Mouse (Mus musculus) myocyte (in vitro differentiated cells): ENCODE data around the gene Scrn2. TPM values are rescaled to one million over a fixed set of nuclear protein-coding genes. Genes with fewer than 3 reads are reported as not detected.

Source experiments
- H3K27me3 ChIP-seq: one replicate; pipeline ENCODE4 v1.6.1; 2011; ENCODE audit not compliant: control insufficient read depth, insufficient read depth, insufficient read length
- H3K36me3 ChIP-seq: one replicate; pipeline ENCODE4 v1.6.1; 2011; ENCODE audit not compliant: control insufficient read depth, insufficient read depth
- H3K4me2 ChIP-seq: one replicate; pipeline ENCODE4 v1.6.1; 2011; ENCODE audit warnings: low read depth, control low read depth
- H3K4me3 ChIP-seq: one replicate; pipeline ENCODE4 v1.5.1; 2011; ENCODE audit warnings: mild to moderate bottlenecking, control low read depth, moderate library complexity
- H3K79me2 ChIP-seq: one replicate; pipeline ENCODE4 v1.6.1; 2011; ENCODE audit not compliant: control insufficient read depth, insufficient read depth
- H3ac ChIP-seq: one replicate; pipeline ENCODE4 v1.6.1; 2011; ENCODE audit not compliant: control insufficient read depth, insufficient read length
- CEBPB ChIP-seq: IDR thresholded peaks from 2 replicates; pipeline ENCODE4 v1.6.1; 2011; ENCODE audit warnings: mild to moderate bottlenecking, moderate library complexity; ENCODE audit not compliant: poor library complexity, insufficient read depth, severe bottlenecking
- E2F4 ChIP-seq: IDR thresholded peaks from one replicate; pipeline ENCODE4 v1.6.1; 2011; ENCODE audit warnings: mild to moderate bottlenecking, control low read depth, moderate library complexity; ENCODE audit not compliant: insufficient read depth
- MAX ChIP-seq: IDR thresholded peaks from one replicate; pipeline ENCODE4 v1.6.1; 2011; ENCODE audit warnings: low read depth, mild to moderate bottlenecking, control low read depth
- MYOD1 ChIP-seq, 3 experiments: IDR thresholded peaks; one replicate each; pipeline ENCODE4 v1.6.1; 2011; ENCODE audit warnings: control low read depth in 2 of 3, low read depth in 2 of 3, mild to moderate bottlenecking in 2 of 3, moderate library complexity in 1 of 3; ENCODE audit not compliant: insufficient read length in 2 of 3, control insufficient read depth in 1 of 3
- MYOG ChIP-seq, 3 experiments: IDR thresholded peaks; one replicate each; pipeline ENCODE4 v1.6.1; 2011; ENCODE audit warnings: control low read depth in 2 of 3, low read depth in 2 of 3, mild to moderate bottlenecking in 2 of 3; ENCODE audit not compliant: insufficient read length in 2 of 3, control insufficient read depth in 1 of 3, insufficient read depth in 1 of 3
- POLR2A ChIP-seq: IDR thresholded peaks from one replicate; pipeline ENCODE4 v1.6.1; 2011; ENCODE audit warnings: low read depth, mild to moderate bottlenecking, control low read depth, moderate library complexity; ENCODE audit not compliant: insufficient read length
- POLR2AphosphoS2 ChIP-seq: IDR thresholded peaks from one replicate; pipeline ENCODE4 v1.6.1; 2011; ENCODE audit warnings: low read depth, control low read depth; ENCODE audit not compliant: insufficient read length
- REST ChIP-seq: IDR thresholded peaks from one replicate; pipeline ENCODE4 v1.6.1; 2011; ENCODE audit warnings: mild to moderate bottlenecking, control low read depth, moderate library complexity; ENCODE audit not compliant: insufficient read depth, insufficient read length
- SRF ChIP-seq: IDR thresholded peaks from one replicate; pipeline ENCODE4 v1.6.1; 2011; ENCODE audit warnings: low read depth; ENCODE audit not compliant: control insufficient read depth, insufficient read length
- TCF12 ChIP-seq: IDR thresholded peaks from one replicate; pipeline ENCODE4 v1.6.1; 2011; ENCODE audit warnings: mild to moderate bottlenecking, control low read depth; ENCODE audit not compliant: poor library complexity, insufficient read depth, severe bottlenecking
- TCF3 ChIP-seq: IDR thresholded peaks from one replicate; pipeline ENCODE4 v1.6.1; 2011; ENCODE audit warnings: low read depth, control low read depth; ENCODE audit not compliant: insufficient read length
- USF1 ChIP-seq: IDR thresholded peaks from one replicate; pipeline ENCODE4 v1.6.1; 2011; ENCODE audit warnings: low read depth, mild to moderate bottlenecking, control low read depth, moderate library complexity
- polyA plus RNA-seq: library from polyadenylated mRNA; unstranded; fragments of >200 nt; fragmentation: generic; extraction: Trizol; gene quantifications from one replicate; pipeline ENCODE4 v1.2.1, GENCODE M21; 2012; ENCODE audit warnings: missing spikeins

The Scrn2 gene
- polyA plus RNA-seq, 1 experiment: 22.4 TPM

GRCm38 (mm10) chr11:96984903-96985302, 44.8 kb upstream of the Scrn2 start:
- TF ChIP-seq REST: no peak
- no peak for TF ChIP-seq MYOD1 (IDR thresholded peaks at IDR 0.05; ENCODE audit: control insufficient read depth in 1 of 3, insufficient read length in 2 of 3, low read depth in 2 of 3)
- no peak for TF ChIP-seq TCF12
- no peak for TF ChIP-seq MYOG (IDR thresholded peaks at IDR 0.05; ENCODE audit: control insufficient read depth in 1 of 3, insufficient read depth in 1 of 3, insufficient read length in 2 of 3, low read depth in 2 of 3)
- TF ChIP-seq MAX: no peak
- TF ChIP-seq CEBPB: no peak
- TF ChIP-seq USF1: no peak
- no peak overlapping the region for H3ac ChIP-seq
- H3K4me2 ChIP-seq: no peak overlapping the region
- no peaks in the 10 kb centered on the region for H3K36me3 ChIP-seq
- no peak overlapping the region for H3K4me3 ChIP-seq
- H3K79me2 ChIP-seq: no peaks in the 10 kb centered on the region
- no peaks in the 10 kb centered on the region for H3K27me3 ChIP-seq

- Histone ChIP-seq H3K4me3 (no peak overlapping the region), H3K4me2 (no peak overlapping the region), H3K79me2 (no peaks in the 10 kb centered on the region), H3ac (no peak overlapping the region), H3K27me3 (no peaks in the 10 kb centered on the region), H3K36me3 (no peaks in the 10 kb centered on the region)
- TF ChIP-seq TCF3 (no peak), POLR2A (no peak), SRF (no peak), E2F4 (no peak), POLR2AphosphoS2 (no peak), TCF12 (no peak), MYOG (IDR thresholded peaks at IDR 0.05; ENCODE audit: control insufficient read depth in 1 of 3, insufficient read depth in 1 of 3, insufficient read length in 2 of 3, low read depth in 2 of 3) (no peak), USF1 (no peak), REST (no peak), MYOD1 (IDR thresholded peaks at IDR 0.05; ENCODE audit: control insufficient read depth in 1 of 3, insufficient read length in 2 of 3, low read depth in 2 of 3) (no peak), MAX (no peak), CEBPB (no peak)
These were observed 43.3 kb upstream of the Scrn2 start for GRCm38 (mm10) chr11:96986463-96986862.

- Histone ChIP-seq H3ac (no peak overlapping the region), H3K79me2 (no peaks in the 10 kb centered on the region), H3K36me3 (no peaks in the 10 kb centered on the region), H3K27me3 (no peaks in the 10 kb centered on the region), H3K4me3 (no peak overlapping the region), H3K4me2 (peak overlapping the region; percentile 74)
- TF ChIP-seq SRF (no peak), POLR2A (peak; percentile 36), CEBPB (peak; percentile 70; the same call in 1 of the 2 replicates), E2F4 (no peak), USF1 (peak; percentile 84), MYOG (IDR thresholded peaks at IDR 0.05; ENCODE audit: control insufficient read depth in 1 of 3, insufficient read depth in 1 of 3, insufficient read length in 2 of 3, low read depth in 2 of 3) (no peak)
These were observed 41.7 kb upstream of the Scrn2 start for GRCm38 (mm10) chr11:96987873-96988655.

GRCm38 (mm10) chr11:96991501-96991900, 38.2 kb upstream of the Scrn2 start:
- no peaks in the 10 kb centered on the region for H3K36me3 ChIP-seq
- H3K79me2 ChIP-seq: no peaks in the 10 kb centered on the region
- no peak for TF ChIP-seq TCF12
- TF ChIP-seq MAX: no peak
- no peak for TF ChIP-seq TCF3
- no peak for TF ChIP-seq REST
- TF ChIP-seq MYOG (IDR thresholded peaks at IDR 0.05; ENCODE audit: control insufficient read depth in 1 of 3, insufficient read depth in 1 of 3, insufficient read length in 2 of 3, low read depth in 2 of 3): no peak
- TF ChIP-seq MYOD1 (IDR thresholded peaks at IDR 0.05; ENCODE audit: control insufficient read depth in 1 of 3, insufficient read length in 2 of 3, low read depth in 2 of 3): no peak
- no peak overlapping the region for H3K4me3 ChIP-seq
- H3ac ChIP-seq: no peak overlapping the region
- peak overlapping the region; percentile 74 for H3K4me2 ChIP-seq
- H3K27me3 ChIP-seq: no peaks in the 10 kb centered on the region

- no peaks in the 10 kb centered on the region for H3K79me2 ChIP-seq
- no peak for TF ChIP-seq CEBPB
- no peak for TF ChIP-seq MYOG (IDR thresholded peaks at IDR 0.05; ENCODE audit: control insufficient read depth in 1 of 3, insufficient read depth in 1 of 3, insufficient read length in 2 of 3, low read depth in 2 of 3)
- no peak for TF ChIP-seq REST
- no peak for TF ChIP-seq TCF12
- peak; percentile 26 for TF ChIP-seq POLR2A
- TF ChIP-seq MYOD1 (IDR thresholded peaks at IDR 0.05; ENCODE audit: control insufficient read depth in 1 of 3, insufficient read length in 2 of 3, low read depth in 2 of 3): no peak
- TF ChIP-seq SRF: no peak
These were observed 36.9 kb upstream of the Scrn2 start for GRCm38 (mm10) chr11:96992722-96993311.

More at GRCm38 (mm10) chr11:96992722-96993311, 36.9 kb upstream of the Scrn2 start:
- H3ac ChIP-seq: no peak overlapping the region
- peak overlapping the region; percentile 74 for H3K4me2 ChIP-seq
- H3K36me3 ChIP-seq: no peaks in the 10 kb centered on the region
- no peaks in the 10 kb centered on the region for H3K27me3 ChIP-seq
- H3K4me3 ChIP-seq: no peak overlapping the region
